Mouse (Mus musculus) heart, adult 18-20 months (tissue): ENCODE data around the gene Sox6. TPM values are rescaled to one million over a fixed set of nuclear protein-coding genes. Genes with fewer than 3 reads are reported as not detected.

Experiments used
- DNase-seq, 2 experiments: peaks; one replicate each; pipeline ENCODE4 v3.0.0; 2021 to 2022; ENCODE audit warnings: mixed read lengths in 1 of 2
- total RNA-seq, 2 experiments: library from RNA; stranded (reverse); gene quantifications; 2 replicates each; pipeline ENCODE4 v1.2.3; 2021

The Sox6 gene
- total RNA-seq, 2 experiments from 2014 or later, result 20.8 to 24.7 TPM

- peak; percentile 23 to 39 for DNase-seq
Measured at GRCm38 (mm10) chr7:115752121-115752634, 286.4 kb downstream of the Sox6 start.

DNA sequence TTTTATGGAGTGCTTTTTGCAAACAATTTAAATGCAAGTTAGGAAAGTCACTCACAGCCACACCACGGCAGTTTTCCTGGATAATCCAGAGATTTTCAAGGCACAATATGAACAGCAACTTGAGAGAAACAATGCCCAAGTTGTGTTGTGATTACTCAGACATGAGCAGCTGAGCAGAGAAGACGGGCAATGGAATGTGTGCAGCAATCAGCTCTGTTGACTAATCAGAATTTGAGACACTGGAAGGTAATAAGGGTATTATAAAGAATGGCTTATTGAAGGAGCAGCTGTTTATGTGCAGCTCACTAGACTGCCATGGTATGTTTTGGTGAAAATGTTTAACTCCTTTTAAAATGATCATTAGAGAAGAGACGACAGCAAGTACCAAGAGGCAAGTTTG is 287.5 kb downstream of the Sox6 start:
- no peak for DNase-seq

DNA sequence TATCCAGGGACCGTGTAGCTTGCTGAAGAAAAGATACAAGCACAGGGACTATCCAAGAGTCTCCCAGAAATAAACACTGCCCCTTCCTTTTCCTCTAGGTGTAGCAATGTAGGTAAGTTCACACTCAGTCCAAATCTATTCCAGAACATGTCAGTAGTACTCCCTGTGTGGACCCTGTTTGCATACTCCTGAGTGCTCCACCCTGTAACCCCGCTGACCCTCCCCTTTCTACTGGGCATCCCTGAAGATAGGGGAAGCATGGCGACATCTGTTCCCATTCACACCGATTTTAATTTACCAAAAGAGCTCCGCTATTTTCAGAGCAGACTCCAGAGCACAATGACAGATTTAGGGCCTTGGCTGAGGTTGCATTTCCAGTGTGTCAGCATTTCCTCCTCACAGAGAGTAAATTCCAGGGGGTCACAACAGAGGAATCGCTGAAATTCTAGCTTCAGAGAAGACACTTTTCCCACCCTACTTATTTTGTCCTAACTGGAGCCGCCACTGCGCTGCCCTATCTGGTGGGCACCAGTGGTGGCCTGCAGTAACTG is 288.2 kb downstream of the Sox6 start:
- DNase-seq, result peak in 1 of 2 experiments; percentile 15

DNA sequence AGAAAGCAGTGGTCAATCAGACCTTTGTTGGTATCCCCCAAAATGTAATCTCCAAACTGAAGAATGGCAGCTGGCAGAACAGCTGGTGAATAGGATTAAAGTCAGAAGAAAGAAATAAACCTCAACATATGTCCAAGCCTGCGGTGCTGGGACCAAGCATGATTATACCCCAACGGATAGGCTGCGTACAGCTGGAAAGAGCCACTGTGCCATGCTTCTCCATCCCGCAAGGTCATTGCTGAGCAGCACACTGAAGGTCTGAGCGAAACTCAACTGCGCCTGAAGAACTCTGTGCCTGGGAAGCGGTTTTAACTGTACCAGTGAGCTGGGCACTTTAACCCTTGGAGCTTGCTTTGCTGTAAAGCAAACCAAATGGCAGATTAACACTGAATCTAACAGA is 291.1 kb downstream of the Sox6 start:
- DNase-seq, result no peak

- no peak for DNase-seq
Measured at GRCm38 (mm10) chr7:115745672-115746253, 292.8 kb downstream of the Sox6 start.

DNA sequence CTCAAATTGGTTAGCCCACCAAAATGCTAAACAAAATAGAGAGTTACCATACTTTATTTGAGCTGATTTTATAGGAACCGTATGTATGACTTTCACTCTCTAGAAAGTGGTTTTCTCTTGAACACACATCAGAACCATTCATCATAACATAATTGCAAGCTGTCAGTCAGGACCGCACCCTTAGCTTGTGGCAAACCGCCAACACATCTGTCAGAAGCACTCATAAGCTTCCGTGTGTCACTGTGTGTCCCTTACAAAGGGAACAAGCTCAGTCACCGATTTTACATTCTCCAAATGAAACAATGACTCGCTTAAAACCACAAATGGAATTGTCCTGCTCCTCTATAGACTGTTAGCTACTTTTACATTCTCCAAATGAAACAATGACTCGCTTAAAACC is 304.5 kb downstream of the Sox6 start:
- DNase-seq, result no peak

DNA sequence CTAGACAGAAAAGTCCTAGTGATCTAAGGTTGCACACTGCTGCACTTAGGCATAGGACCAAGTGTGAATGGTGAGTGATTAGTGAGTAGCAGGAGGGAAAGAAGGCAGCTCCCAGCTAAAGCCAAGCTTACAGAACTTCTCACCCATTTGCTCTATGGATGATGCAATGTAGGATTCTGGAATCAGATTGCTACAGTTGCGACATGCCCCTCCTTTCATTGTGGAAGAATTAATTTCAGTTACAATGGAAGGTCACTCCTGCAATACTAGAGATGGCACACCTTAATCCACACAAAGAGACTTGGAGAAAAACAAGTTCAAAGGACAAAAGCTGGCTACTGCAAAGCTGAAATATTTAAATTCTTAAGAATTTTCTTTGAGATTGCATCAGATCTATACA is 305.8 kb downstream of the Sox6 start:
- DNase-seq, result no peak

DNA sequence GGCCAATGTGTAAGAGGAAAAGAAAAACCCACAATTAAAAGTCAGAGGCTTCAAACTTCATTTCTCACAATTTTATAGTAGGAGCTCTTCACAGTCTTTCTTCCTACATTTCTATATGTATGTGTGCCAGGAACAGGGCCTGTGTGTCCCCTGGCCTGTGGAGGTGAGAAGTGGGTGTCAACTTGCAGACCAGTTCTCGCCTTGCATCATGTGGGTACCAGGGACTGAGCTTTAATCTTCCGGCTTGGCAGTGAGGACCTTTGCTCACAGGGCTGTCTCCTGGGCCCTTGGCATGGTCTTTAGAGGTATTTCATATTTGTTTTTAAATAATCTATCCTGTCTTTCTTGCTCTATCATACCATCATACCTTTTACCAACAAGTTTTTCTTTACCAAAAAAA is 311.8 kb downstream of the Sox6 start:
- no peak for DNase-seq

- no peak for DNase-seq
Measured at GRCm38 (mm10) chr7:115724404-115724803, 314.2 kb downstream of the Sox6 start.

- DNase-seq, result peak in 1 of 2 experiments; percentile 14
Measured at GRCm38 (mm10) chr7:115721624-115722540, 316.7 kb downstream of the Sox6 start.

DNA sequence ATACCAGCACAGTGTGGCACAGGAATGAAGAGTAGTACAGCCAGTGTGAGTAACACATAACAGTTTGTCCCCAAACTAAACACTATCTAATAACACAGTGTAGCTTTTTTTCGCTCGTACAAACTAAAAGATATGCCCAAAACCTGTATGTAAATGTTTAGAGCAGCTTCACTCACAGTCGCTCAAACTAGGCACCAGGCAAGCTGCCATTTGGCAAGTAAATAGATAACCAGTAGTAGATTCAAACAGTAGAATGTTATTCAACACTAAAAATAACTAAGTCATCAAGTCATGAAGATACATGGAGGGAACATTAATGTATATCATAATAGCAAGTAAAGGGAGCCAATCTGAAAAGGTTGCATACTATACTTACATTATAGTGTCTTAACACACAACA is 318.8 kb downstream of the Sox6 start:
- peak in 1 of 2 experiments; percentile 20 for DNase-seq

DNA sequence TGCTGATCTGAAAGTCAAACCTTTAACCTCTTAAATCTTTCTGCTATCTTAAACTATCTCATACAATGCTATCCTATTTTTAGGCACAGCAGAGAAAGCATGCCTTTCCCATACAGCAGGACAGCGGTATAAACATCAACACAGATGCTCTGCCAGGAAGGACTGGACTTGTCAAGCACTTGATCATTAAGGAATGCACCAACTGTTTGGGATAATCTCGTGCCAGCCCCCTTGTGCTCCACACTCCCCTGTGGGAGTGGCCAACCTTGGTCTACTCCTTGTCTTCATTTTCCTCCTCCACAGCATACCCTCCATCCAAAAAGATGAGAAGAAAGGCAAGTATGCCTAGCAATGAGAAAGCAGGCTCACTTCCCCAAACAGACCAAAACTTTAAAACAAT is 332.5 kb downstream of the Sox6 start:
- DNase-seq, result peak; percentile 12 to 30

DNA sequence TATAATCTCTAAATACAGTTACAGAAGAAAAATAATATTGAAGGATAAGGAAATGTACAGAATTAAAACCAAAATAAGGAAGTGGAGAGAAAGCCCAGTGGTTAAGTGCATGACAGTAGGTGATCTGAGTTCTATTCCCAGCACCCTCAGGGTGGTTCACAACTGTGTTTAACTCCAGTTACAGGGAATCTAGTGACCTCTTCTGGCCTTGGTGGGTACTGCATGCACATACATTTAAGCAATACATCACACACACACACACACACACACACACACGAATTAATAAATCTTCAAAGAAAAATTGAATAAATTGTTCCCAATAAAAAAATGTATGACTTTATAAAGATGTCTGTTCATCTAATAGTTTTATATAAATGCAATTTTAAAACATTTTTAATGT is 340.5 kb downstream of the Sox6 start:
- no peak for DNase-seq

DNA sequence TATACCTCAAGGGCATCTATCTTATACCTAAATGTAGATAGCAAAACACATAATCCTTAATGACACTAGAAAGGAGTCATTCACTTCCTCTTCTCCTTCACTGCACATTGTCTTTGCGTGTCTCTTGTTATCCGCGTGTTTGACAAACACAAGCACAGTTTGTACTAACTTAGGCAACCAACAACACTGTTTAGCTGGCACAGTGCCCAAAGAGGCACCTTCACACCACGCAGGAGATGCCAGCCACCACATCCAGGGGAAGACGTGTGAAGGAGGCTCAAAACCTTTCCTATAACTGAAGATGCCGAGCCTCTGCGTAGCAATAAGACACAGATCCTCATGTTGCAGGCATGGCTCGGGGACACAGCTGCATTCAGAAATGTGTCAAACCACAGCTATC is 345.4 kb downstream of the Sox6 start:
- DNase-seq, result peak; percentile 22 to 26

GRCm38 (mm10) chr7:115691091-115691490 is 347.5 kb downstream of the Sox6 start:
- DNase-seq, result no peak

DNA sequence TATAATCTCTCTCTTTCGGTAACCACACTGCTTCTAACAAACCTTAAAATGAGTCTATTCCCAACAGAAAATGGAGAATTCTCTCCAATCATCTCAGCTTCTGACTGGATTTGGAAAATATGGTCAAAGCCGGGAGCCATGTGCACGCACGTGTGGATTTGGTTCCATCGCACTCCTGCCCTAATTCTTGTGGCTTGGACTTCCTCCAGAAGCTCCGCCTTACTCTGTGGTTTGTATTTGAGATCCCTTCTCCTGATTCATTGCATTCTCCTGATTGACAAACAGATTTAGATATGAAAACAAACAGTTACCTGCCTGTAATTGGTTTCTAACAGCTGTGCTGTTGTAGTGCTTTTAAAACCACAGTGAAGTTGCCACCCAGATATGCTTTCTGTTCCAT is 351.9 kb downstream of the Sox6 start:
- DNase-seq, result no peak

GRCm38 (mm10) chr7:115684142-115684541 is 354.5 kb downstream of the Sox6 start:
- no peak for DNase-seq

DNA sequence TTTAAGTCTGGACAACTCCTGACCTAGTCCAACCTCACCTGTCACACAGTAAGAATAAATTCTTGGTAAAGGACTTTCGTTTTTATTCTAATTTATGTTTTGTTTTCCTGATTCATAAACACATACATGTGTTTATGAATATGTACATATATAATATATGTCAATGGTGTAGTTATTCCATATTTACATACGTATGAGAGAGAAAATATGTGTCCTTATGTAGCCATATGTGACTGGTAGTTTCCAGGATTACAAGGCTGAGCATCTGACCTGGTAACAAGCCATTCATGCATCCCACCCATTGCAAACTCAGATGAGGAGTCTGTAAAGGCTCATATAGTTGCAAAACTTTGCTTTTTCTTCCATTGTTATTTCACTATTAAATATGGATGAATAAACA is 366.8 kb downstream of the Sox6 start:
- no peak for DNase-seq

DNA sequence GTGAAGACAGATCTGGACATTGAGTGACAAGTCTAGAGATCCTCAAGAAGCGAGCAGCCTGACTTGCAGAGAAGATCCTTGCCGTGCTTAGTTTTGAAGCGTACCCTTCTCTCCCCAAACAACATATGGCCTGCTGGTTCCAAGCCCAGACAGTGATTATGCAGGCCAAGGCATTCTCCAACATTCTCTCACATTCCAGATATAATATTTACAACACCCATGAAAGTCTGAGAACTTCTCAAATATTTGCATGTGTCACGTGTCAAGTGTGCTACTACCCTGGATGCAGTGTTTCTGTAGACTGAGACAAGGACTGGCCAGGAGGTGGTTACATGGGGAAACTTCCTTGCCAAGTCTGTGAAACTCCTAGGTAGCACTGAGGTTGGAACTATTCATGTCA is 367.3 kb downstream of the Sox6 start:
- no peak for DNase-seq

DNA sequence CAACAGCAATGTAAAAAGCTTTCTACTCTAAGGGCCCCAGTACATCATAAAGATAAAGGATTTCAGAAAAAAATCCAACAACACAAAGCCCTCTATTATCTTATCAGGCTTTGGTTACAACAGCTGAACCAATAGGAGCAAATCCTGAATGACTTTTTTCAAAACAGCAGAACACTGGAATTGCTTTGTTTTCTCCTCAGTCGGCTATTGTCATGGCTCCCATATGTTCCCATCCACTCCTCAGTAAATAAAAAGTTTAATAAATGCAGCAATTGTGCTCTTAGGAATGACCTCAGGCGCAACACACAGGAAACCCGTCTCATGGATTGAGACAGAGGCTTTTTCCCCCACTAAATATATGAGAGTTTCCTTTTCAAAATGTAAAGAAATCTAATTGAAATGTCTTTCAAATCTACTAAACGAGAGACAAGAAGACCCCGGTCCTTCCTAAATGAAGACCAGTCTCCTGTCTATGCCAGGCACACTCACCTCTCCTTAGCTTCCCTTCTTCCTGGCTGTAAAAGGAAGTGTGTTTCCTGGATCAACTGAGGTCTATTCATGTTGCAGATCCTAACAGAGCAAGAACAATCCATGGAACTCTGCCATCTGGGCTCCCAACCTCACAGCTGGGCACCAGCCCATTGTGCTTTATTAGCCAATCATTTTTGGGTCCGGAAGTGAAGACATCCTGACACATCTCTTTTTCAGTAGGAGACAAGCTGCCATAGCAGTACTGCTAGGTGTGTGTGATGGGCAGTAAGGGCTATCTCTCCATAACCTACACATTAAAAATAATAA is 369.2 kb downstream of the Sox6 start:
- peak; percentile 23 to 27 for DNase-seq

GRCm38 (mm10) chr7:115666686-115667382 is 371.8 kb downstream of the Sox6 start:
- DNase-seq, result peak in 1 of 2 experiments; percentile 11

GRCm38 (mm10) chr7:115663399-115663798 is 375.2 kb downstream of the Sox6 start:
- DNase-seq, result no peak
